Mouse (Mus musculus): ENCODE measurements around the gene Hcfc1r1. TPM values are rescaled to one million over a fixed set of nuclear protein-coding genes. Genes with fewer than 3 reads are reported as not detected.
A peak's percentile ranks its signal among the peaks of the same experiment; 100 is the strongest.

Hcfc1r1 gene
- polyA plus RNA-seq, 1 experiment from 2014 or later = 136 TPM

DNA sequence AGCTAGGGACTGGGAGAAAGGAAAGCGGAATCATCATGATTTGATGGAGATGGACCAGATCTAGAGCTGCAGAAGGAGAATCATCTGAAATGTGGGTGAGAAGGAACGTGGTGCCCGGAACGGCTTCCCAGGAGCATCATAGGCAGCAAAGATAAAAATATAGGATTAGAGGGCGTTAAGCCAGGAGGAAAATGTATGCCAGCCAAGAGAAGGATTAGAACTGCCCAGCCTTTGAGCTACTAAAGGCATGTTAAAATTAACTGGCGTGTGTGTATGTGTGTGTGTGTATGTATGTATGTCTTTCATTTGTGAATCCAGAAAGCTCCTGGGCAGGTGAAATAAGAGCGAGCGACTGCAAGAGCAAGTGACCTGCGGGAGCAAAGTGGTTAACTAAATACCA is 29.9 kb downstream of the Hcfc1r1 start:
- Histone ChIP-seq H3K27me3 (replicated peaks; ENCODE audit: control insufficient read depth, insufficient read depth, low read length) (peaks cover under 1% of the 10 kb centered on the region; the same call in 1 of the 2 replicates), H3K4me2 (replicated peaks; ENCODE audit: low read depth) (no peak overlapping the region), H3K9me3 (ENCODE audit: control insufficient read depth) (no peaks in the 10 kb centered on the region), H3K27ac (ENCODE audit: low read depth, low read length) (no peak overlapping the region), H3K4me1 (replicated peaks; ENCODE audit: control insufficient read depth, insufficient read depth, low read length) (no peaks in the 10 kb centered on the region; the same call in 1 of the 2 replicates), H3K36me3 (ENCODE audit: control insufficient read depth, insufficient read depth) (no peaks in the 10 kb centered on the region), H3K9ac (ENCODE audit: low read depth, low read length) (no peak overlapping the region), H3K4me3 (ENCODE audit: low read depth, low read length) (no peak overlapping the region)
- no peak for TF ChIP-seq CTCF (IDR thresholded peaks at IDR 0.05; ENCODE audit: low read depth)
- ATAC-seq = no peak
- WGBS = 85% methylated on average over 9 of the region's 9 CpGs

DNA sequence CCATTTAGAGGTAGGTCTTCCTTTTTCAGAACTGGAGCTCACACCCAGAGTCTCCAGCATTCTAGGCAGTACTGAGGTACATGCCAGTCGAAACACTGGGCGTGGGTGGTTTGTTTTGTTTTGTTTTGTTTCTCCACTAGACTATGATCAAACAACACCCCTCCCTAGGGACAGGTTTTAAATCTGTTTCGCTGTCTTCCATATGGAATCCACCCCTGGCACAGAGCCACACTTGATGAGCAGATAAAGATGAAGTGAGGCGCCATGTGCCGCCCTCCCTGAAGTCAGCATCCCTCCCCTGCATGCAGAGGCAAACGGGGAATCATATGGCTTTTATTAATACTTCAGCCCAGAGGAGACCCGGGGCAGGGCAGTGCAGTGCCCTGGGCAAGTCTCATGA is 31.3 kb downstream of the Hcfc1r1 start:
- Histone ChIP-seq H3K27ac (ENCODE audit: low read depth, low read length) (no peak overlapping the region), H3K36me3 (ENCODE audit: control insufficient read depth, insufficient read depth) (no peaks in the 10 kb centered on the region), H3K9me3 (ENCODE audit: control insufficient read depth) (no peaks in the 10 kb centered on the region), H3K4me1 (replicated peaks; ENCODE audit: control insufficient read depth, insufficient read depth, low read length) (no peaks in the 10 kb centered on the region; the same call in 1 of the 2 replicates), H3K4me3 (ENCODE audit: low read depth, low read length) (no peak overlapping the region), H3K9ac (ENCODE audit: low read depth, low read length) (no peak overlapping the region), H3K4me2 (replicated peaks; ENCODE audit: low read depth) (no peak overlapping the region), H3K27me3 (replicated peaks; ENCODE audit: control insufficient read depth, insufficient read depth, low read length) (no peaks in the 10 kb centered on the region)
- WGBS = 55% methylated on average over 7 of the region's 7 CpGs
- ATAC-seq = no peak
- TF ChIP-seq CTCF (IDR thresholded peaks at IDR 0.05; ENCODE audit: low read depth) = no peak

DNA sequence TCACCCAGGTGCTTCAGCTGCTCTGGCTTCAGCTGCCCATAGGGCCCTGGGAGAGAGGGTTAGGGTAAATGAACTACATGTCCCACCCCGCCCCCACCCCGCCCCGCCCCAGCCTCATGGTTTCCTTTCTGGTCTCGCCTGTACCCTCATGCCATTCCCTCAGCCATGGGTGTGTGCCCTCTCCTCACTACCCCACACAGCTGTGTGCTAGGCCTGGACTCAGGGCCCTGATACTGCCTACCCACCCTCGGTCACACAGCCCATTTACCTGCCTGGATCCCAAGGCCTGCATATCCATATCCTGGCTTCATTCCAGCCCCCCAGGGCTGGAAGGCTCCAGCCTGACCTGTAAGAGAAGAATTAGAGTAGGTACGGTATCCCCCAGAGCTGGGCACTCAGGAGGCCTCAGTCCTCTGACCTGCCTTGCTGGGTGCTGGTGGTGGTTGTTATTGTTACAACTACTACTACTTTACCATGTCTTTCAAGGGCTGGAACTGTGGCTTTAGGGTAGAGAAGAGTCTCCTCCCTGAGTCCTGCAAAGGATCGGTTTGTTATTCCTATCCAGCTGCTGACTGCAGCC is 32.2 kb downstream of the Hcfc1r1 start:
- ATAC-seq = no peak
- H3K9me3 ChIP-seq (ENCODE audit: control insufficient read depth) = no peaks in the 10 kb centered on the region
- no peak overlapping the region for H3K9ac ChIP-seq (ENCODE audit: low read depth, low read length)

DNA sequence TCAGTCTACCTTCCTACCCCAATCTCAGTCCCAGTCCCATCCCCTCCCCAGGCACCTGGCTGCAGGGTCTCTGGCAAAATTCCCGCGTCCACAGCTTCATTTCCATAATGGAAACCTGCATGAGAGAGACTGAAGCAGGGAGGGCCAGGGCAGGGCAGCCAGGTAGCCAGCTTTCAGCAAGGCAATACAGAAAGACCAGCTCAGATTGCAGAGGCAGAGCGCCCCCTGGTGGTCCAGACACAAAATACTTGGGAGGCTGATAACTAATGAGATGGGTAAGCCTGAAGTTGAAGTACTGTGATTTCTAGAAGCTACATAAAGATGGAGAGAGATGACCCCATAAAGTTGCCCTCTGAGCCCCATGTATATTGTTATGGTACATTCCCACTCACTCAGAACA is 32.8 kb downstream of the Hcfc1r1 start:
- H3K4me2 ChIP-seq (replicated peaks; ENCODE audit: low read depth) = no peak overlapping the region
- H3K4me3 ChIP-seq (ENCODE audit: low read depth, low read length) = no peak overlapping the region
- no peaks in the 10 kb centered on the region for H3K4me1 ChIP-seq (replicated peaks; ENCODE audit: control insufficient read depth, insufficient read depth, low read length)
- H3K27ac ChIP-seq (ENCODE audit: low read depth, low read length) = no peak overlapping the region
- no peaks in the 10 kb centered on the region for H3K9me3 ChIP-seq (ENCODE audit: control insufficient read depth)
- no peak overlapping the region for H3K9ac ChIP-seq (ENCODE audit: low read depth, low read length)
- no peaks in the 10 kb centered on the region for H3K27me3 ChIP-seq (replicated peaks; ENCODE audit: control insufficient read depth, insufficient read depth, low read length)
- 0% methylated on average over 3 of the region's 3 CpGs for WGBS
- TF ChIP-seq CTCF (IDR thresholded peaks at IDR 0.05; ENCODE audit: low read depth) = peak; percentile 94
- H3K36me3 ChIP-seq (ENCODE audit: control insufficient read depth, insufficient read depth) = no peaks in the 10 kb centered on the region
- peak; percentile 54; the same call in 1 of the 2 replicates for ATAC-seq

More for the DNA sequence above, 32.2 kb downstream of the Hcfc1r1 start:
- H3K36me3 ChIP-seq (ENCODE audit: control insufficient read depth, insufficient read depth) = no peaks in the 10 kb centered on the region
- H3K27me3 ChIP-seq (replicated peaks; ENCODE audit: control insufficient read depth, insufficient read depth, low read length) = no peaks in the 10 kb centered on the region
- H3K27ac ChIP-seq (ENCODE audit: low read depth, low read length) = no peak overlapping the region
- no peaks in the 10 kb centered on the region for H3K4me1 ChIP-seq (replicated peaks; ENCODE audit: control insufficient read depth, insufficient read depth, low read length)
- TF ChIP-seq CTCF (IDR thresholded peaks at IDR 0.05; ENCODE audit: low read depth) = no peak
- no peak overlapping the region for H3K4me3 ChIP-seq (ENCODE audit: low read depth, low read length)
- H3K4me2 ChIP-seq (replicated peaks; ENCODE audit: low read depth) = no peak overlapping the region
- WGBS = 76% methylated on average over 7 of the region's 7 CpGs

DNA sequence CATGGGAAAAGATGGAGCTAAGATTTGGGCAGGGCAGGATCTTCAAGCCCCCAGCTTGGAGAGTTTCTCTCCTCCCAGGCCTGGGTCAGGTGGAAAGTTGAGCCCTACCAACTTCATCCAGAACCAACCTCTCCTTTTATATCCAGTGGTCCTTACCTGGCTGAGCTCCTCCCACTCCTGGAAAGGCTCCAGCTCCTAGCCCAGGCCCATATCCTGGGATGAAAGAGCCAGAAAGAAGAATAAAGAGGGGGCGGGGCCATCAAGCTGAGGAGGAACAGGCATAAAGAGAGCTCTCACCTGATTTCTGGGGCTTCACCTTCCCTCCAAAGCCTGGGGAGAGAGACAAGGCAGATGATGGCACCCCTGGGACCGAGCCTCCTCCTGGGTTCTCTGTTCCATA is 43.6 kb downstream of the Hcfc1r1 start:
- Histone ChIP-seq H3K36me3 (ENCODE audit: control insufficient read depth, insufficient read depth) (no peaks in the 10 kb centered on the region), H3K4me1 (replicated peaks; ENCODE audit: control insufficient read depth, insufficient read depth, low read length) (no peaks in the 10 kb centered on the region), H3K27ac (ENCODE audit: low read depth, low read length) (no peak overlapping the region), H3K9me3 (ENCODE audit: control insufficient read depth) (no peaks in the 10 kb centered on the region), H3K27me3 (replicated peaks; ENCODE audit: control insufficient read depth, insufficient read depth, low read length) (no peaks in the 10 kb centered on the region), H3K9ac (ENCODE audit: low read depth, low read length) (no peak overlapping the region), H3K4me3 (ENCODE audit: low read depth, low read length) (no peak overlapping the region), H3K4me2 (replicated peaks; ENCODE audit: low read depth) (no peak overlapping the region)
- WGBS = 70% methylated on average over 2 of the region's 2 CpGs
- ATAC-seq = no peak
- TF ChIP-seq CTCF (IDR thresholded peaks at IDR 0.05; ENCODE audit: low read depth) = no peak

DNA sequence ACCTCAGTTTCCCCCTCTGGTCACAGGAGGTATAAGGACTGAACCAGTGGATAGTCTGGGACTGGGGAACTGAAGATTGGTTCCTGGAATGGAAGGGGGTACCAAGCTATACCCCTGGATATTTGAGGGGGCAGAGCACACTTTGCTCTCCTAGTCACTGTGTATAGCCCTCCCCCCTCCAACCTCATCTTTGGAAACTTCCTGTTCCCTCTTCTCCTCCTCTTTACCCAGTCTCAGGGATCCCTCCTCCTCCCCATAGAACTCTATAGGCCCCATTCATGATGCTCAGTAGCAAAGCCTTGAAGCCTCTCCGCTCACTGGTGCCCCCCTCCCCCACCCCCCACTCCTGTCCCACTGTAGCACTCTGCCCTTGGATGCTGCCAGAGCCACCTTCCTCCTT is 46.1 kb downstream of the Hcfc1r1 start:
- H3K27ac ChIP-seq (ENCODE audit: low read depth, low read length) = no peak overlapping the region
- H3K4me2 ChIP-seq (replicated peaks; ENCODE audit: low read depth) = no peak overlapping the region
- no peaks in the 10 kb centered on the region for H3K36me3 ChIP-seq (ENCODE audit: control insufficient read depth, insufficient read depth)
- no peak overlapping the region for H3K9ac ChIP-seq (ENCODE audit: low read depth, low read length)
- no peak for TF ChIP-seq CTCF (IDR thresholded peaks at IDR 0.05; ENCODE audit: low read depth)
- ATAC-seq = no peak
- H3K4me1 ChIP-seq (replicated peaks; ENCODE audit: control insufficient read depth, insufficient read depth, low read length) = no peaks in the 10 kb centered on the region
- H3K27me3 ChIP-seq (replicated peaks; ENCODE audit: control insufficient read depth, insufficient read depth, low read length) = no peaks in the 10 kb centered on the region
- 41% methylated on average over 1 of the region's 1 CpGs for WGBS
- no peak overlapping the region for H3K4me3 ChIP-seq (ENCODE audit: low read depth, low read length)
- H3K9me3 ChIP-seq (ENCODE audit: control insufficient read depth) = no peaks in the 10 kb centered on the region

DNA sequence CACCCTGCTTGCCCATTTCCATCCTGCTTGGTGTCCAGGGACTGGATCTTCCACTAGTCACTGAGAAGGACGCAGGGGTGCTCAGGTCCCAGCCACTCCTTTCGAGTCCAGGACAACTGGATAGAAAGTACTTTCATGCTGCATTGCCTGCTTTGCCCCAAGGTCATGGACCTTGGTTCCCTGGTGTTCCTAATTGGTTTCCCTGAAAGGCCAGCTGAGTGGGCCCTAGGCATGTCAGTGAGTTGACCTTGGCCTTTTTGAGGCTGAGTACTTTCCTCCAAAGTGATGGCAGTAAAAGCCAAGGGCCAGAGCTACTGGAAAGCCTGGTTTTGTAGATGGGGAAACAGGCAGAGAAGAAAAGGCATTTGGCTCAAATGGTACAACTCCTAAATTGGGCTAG is 48.5 kb downstream of the Hcfc1r1 start:
- no peaks in the 10 kb centered on the region for H3K36me3 ChIP-seq (ENCODE audit: control insufficient read depth, insufficient read depth)
- 72% methylated on average over 2 of the region's 2 CpGs for WGBS

More for the DNA sequence above, 48.5 kb downstream of the Hcfc1r1 start:
- no peak for TF ChIP-seq CTCF (IDR thresholded peaks at IDR 0.05; ENCODE audit: low read depth)
- H3K9me3 ChIP-seq (ENCODE audit: control insufficient read depth) = no peaks in the 10 kb centered on the region
- no peaks in the 10 kb centered on the region for H3K27me3 ChIP-seq (replicated peaks; ENCODE audit: control insufficient read depth, insufficient read depth, low read length)
- H3K4me1 ChIP-seq (replicated peaks; ENCODE audit: control insufficient read depth, insufficient read depth, low read length) = no peaks in the 10 kb centered on the region
- H3K4me2 ChIP-seq (replicated peaks; ENCODE audit: low read depth) = no peak overlapping the region
- H3K27ac ChIP-seq (ENCODE audit: low read depth, low read length) = no peak overlapping the region
- no peak overlapping the region for H3K9ac ChIP-seq (ENCODE audit: low read depth, low read length)
- H3K4me3 ChIP-seq (ENCODE audit: low read depth, low read length) = no peak overlapping the region
- ATAC-seq = no peak
